Mouse (Mus musculus) neural tube, embryonic 11.5 days (tissue): ENCODE results near the gene Ntn5. TPM values are rescaled to one million over a fixed set of nuclear protein-coding genes. Genes with fewer than 3 reads are reported as not detected.

Experiments
- ATAC-seq: fragments of 200-750 bp; cut with Nextera tagmentation; 2 replicates; pipeline ENCODE4 v1.8.0; 2017; ENCODE audit warnings: moderate number of reproducible peaks, mild to moderate bottlenecking, moderate TSS enrichment, moderate library complexity; ENCODE audit not compliant: insufficient read depth, low FRiP score, low TSS enrichment
- DNase-seq: peaks from one replicate; pipeline ENCODE4 v3.0.0-alpha.2; 2015; ENCODE audit warnings: low spot score
- H3K27ac ChIP-seq: fragments of 300-500 bp; sonication (generic); 2 replicates; pipeline ENCODE4 v1.5.1; 2014; ENCODE audit warnings: low read depth, mild to moderate bottlenecking, low read length
- H3K27me3 ChIP-seq: fragments of 300-500 bp; sonication (generic); 2 replicates; pipeline ENCODE4 v1.6.1; 2014; ENCODE audit warnings: mild to moderate bottlenecking, low read length, mixed read lengths; ENCODE audit not compliant: control insufficient read depth, insufficient read depth
- H3K36me3 ChIP-seq: fragments of 300-500 bp; sonication (generic); 2 replicates; pipeline ENCODE4 v1.6.1; 2014; ENCODE audit warnings: mild to moderate bottlenecking, low read length, moderate library complexity, mixed read lengths; ENCODE audit not compliant: control insufficient read depth, insufficient read depth
- H3K4me1 ChIP-seq: fragments of 300-500 bp; sonication (generic); 2 replicates; pipeline ENCODE4 v1.6.1; 2014; ENCODE audit warnings: low read length, mixed read lengths; ENCODE audit not compliant: control insufficient read depth, insufficient read depth
- H3K4me2 ChIP-seq: fragments of 300-500 bp; sonication (generic); 2 replicates; pipeline ENCODE4 v1.6.1; 2014; ENCODE audit warnings: low read depth, mild to moderate bottlenecking, moderate library complexity
- H3K4me3 ChIP-seq: fragments of 300-500 bp; sonication (generic); 2 replicates; pipeline ENCODE4 v1.5.1; 2014; ENCODE audit warnings: low read depth, low read length
- H3K9ac ChIP-seq: fragments of 300-500 bp; sonication (generic); 2 replicates; pipeline ENCODE4 v1.6.1; 2014; ENCODE audit warnings: mild to moderate bottlenecking, low read length
- H3K9me3 ChIP-seq: fragments of 300-500 bp; sonication (generic); 2 replicates; pipeline ENCODE4 v1.6.1; 2016; ENCODE audit warnings: low read length; ENCODE audit not compliant: control insufficient read depth
- WGBS: fragments of 180-500 bp; shearing (Covaris S2); extraction: QIAGEN DNeasy Blood & Tissue Kit; methylation state at CpG from one replicate; pipeline ENCODE4 v1.1.7; 2014; 5-methylcytosine and 5-hydroxymethylcytosine counted together
- polyA plus RNA-seq: library from polyadenylated mRNA; unstranded; fragments of >200 nt; fragmentation: Nextera tagmentation; extraction: Ambion mirVana; gene quantifications from 2 replicates; pipeline ENCODE4 v1.2.1, GENCODE M21; 2014

The Ntn5 gene
- 1.1 and 1.4 TPM in 2 replicates for polyA plus RNA-seq

- Histone ChIP-seq H3K27me3 (no peaks in the 10 kb centered on the region), H3K4me3 (no peak within 1 kb of the TSS), H3K9ac (no peak within 1 kb of the TSS), H3K9me3 (no peaks in the 10 kb centered on the region), H3K36me3 (no peaks in the 10 kb centered on the region), H3K27ac (0 out of 2 replicates have a peak within 1 kb of the TSS, but pooled peaks have one; percentile 4), H3K4me1 (peaks cover 15% of the 10 kb centered on the region), H3K4me2 (no peak within 1 kb of the TSS; the same call in 1 of the 2 replicates)
- ATAC-seq (no peak), DNase-seq (no peak)
- 77% methylated on average over 7 of the region's 7 CpGs for WGBS
These were observed at the start of gene Ntn5 for GRCm38 (mm10) chr7:45683396-45684050. Gene Ntn5, plus strand, starts transcription at chr7:45684022.

DNA sequence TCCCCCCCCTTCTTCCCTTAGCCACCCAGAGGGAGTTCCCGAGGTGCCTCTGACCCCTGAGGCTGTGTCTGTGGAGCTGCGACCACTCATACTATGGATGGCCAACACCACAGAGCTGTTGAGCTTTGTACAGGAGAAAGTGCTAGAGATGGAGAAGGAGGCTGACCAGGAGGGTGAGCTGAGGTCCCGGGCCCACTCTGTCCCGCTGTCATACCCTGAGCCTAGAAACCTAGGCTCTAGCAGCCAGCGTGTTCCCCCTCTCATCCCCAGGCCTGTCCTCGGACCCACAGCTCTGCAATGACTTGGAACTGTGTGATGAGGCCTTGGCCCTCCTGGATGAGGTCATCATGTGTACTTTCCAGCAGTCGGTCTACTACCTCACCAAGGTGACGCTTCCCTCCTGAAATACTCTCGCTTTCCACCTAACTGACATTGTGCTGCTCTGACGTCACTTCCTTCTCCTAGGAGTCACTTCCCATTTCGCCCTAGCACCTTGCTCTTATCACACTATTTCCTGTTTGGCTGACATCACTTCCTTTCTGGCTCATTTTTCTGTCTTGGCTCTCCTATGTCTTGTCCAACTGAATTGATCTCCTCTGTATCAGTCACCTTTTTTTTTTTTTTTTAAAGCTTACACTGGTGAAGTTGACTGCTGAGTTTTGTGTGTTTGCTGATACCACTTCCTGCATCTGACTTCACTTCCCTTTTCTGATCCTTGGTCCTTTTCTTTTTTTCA, 48.7 kb upstream of the Ntn5 start:
- Histone ChIP-seq H3K4me1 (peaks cover 3% of the 10 kb centered on the region; the same call in 1 of the 2 replicates), H3K27ac (no peak overlapping the region), H3K9me3 (no peaks in the 10 kb centered on the region), H3K9ac (no peak overlapping the region), H3K27me3 (peaks cover 3% of the 10 kb centered on the region; the same call in 1 of the 2 replicates), H3K4me2 (no peak overlapping the region), H3K4me3 (no peak overlapping the region), H3K36me3 (peaks cover 2% of the 10 kb centered on the region; the same call in 1 of the 2 replicates)
- 93% methylated on average over 11 of the region's 11 CpGs for WGBS
- no peak for DNase-seq
- ATAC-seq, result no peak

DNA sequence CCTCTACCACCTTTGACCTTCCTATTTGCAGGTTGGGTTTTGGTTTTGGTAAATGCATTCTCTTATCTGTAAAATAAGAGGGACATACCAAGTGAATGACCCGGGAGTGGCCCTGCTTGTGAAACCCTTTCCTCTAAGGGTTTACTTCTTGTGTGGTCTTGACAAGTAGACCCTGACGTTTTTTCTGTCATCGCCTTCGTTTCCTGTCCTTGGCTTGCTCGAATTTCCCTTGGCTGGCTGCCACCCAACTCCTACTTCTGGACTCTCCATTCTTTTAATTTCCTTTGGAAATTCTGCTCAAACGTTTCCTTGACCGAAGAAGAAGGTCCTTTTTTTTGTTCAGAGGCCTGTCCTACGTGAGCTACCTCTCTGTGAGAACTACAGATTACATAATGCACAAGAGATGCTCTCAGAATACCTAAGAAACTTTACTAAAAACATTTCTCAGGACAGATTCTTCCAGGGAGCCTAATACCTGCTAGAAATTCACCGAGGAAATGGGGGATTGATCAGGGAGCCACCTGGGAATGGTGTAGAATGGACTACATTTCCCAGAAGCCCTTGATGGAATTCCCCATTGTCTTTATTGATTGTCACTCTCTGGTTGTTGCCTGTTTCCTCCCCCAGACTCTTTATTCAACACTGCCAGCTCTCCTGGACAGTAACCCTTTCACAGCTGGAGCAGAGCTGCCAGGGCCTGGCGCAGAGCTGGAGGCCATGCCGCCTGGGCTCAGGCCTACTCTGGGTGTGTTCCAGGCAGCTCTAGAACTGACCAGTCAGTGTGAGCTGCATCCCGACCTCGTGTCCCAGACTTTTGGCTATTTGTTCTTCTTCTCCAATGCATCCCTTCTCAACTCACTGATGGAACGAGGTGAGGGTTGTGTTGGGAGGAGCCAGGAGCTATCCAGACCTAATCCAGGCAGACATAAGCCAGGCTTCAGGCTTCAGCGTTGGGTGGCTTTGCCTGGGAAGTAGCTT, 47.8 kb upstream of the Ntn5 start:
- Histone ChIP-seq H3K27ac (no peak overlapping the region), H3K4me3 (no peak overlapping the region), H3K27me3 (peaks cover 3% of the 10 kb centered on the region; the same call in 1 of the 2 replicates), H3K9me3 (no peaks in the 10 kb centered on the region), H3K4me2 (no peak overlapping the region), H3K36me3 (peaks cover 2% of the 10 kb centered on the region; the same call in 1 of the 2 replicates), H3K4me1 (peaks cover 3% of the 10 kb centered on the region; the same call in 1 of the 2 replicates), H3K9ac (no peak overlapping the region)
- WGBS, result 86% methylated on average over 15 of the region's 15 CpGs
- ATAC-seq, result no peak
- DNase-seq, result no peak

DNA sequence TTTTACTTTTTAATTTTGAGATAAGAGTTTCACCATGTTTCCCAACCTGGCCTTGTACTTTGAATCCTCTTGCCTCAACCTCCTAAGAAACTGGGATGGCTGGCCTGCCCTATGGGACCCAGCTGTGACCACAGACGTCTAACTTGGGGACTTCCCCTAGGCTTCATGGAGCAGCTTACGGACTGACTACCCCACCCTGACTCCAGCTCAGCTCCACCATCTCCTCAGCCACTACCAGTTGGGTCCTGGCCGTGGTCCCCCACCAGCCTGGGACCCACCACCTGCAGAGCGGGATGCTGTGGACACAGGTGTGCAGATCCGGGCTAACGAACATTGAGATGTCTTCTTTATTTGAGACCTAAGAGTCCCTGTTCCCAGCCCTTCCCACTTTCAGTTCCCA, 46.1 kb upstream of the Ntn5 start:
- peaks cover 8% of the 10 kb centered on the region; the same call in 1 of the 2 replicates for H3K4me1 ChIP-seq
- no peak overlapping the region; the same call in 1 of the 2 replicates for H3K9ac ChIP-seq
- no peak overlapping the region for H3K4me3 ChIP-seq
- H3K36me3 ChIP-seq, result peaks cover 2% of the 10 kb centered on the region; the same call in 1 of the 2 replicates
- peaks cover under 1% of the 10 kb centered on the region; the same call in 1 of the 2 replicates for H3K27me3 ChIP-seq
- ATAC-seq (no peak), DNase-seq (no peak)
- WGBS, result 94% methylated on average over 6 of the region's 6 CpGs
- no peak overlapping the region for H3K27ac ChIP-seq
- no peak overlapping the region for H3K4me2 ChIP-seq
- H3K9me3 ChIP-seq, result no peaks in the 10 kb centered on the region

DNA sequence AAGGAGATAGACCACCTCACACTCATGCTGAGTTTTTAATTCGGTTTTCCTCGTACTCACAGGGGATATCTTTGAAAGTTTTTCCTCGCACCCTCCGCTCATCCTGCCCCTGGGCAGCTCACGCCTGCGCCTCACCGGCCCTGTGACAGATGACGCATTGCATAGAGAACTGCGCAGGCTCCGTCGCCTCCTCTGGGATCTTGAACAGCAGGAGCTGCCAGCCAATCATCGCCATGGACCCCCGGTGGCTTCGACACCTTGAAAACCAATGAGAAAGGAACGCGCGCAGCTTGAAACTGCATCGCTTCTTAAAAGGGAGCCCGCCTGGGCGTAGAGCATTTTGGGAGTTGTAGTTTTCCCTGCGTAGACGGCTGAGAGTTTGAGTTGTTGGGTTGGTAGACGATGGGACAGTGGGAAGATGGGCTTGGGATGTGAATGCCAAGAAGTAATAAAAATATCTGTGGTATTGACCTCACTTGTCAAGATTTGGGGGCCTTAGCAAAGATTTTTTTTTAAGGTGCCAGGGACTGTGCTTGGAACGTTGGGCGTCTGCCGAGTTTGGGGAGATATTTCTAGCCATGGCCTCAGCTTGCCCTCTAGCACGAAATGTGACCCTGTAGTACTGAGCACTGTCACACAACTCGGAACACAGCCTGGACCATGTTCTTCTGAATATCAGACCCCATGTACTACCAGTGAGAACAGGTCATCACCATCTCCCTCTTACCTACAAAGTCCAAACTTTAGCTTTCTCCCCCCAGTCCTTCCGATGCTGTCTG, 45.0 kb upstream of the Ntn5 start:
- H3K9me3 ChIP-seq, result no peaks in the 10 kb centered on the region
- H3K27me3 ChIP-seq, result no peaks in the 10 kb centered on the region
- DNase-seq (peak; percentile 97), ATAC-seq (peak; percentile 78)
- peak overlapping the region; percentile 36 for H3K4me2 ChIP-seq
- H3K4me1 ChIP-seq, result peaks cover 10% of the 10 kb centered on the region; the same call in 1 of the 2 replicates
- no peak overlapping the region for H3K27ac ChIP-seq
- peaks cover 2% of the 10 kb centered on the region; the same call in 1 of the 2 replicates for H3K36me3 ChIP-seq
- H3K4me3 ChIP-seq, result peak overlapping the region; percentile 13; the same call in 1 of the 2 replicates
- WGBS, result 16% methylated on average over 29 of the region's 29 CpGs
- peak overlapping the region; percentile 37; the same call in 1 of the 2 replicates for H3K9ac ChIP-seq

GRCm38 (mm10) chr7:45639561-45640027, 44.2 kb upstream of the Ntn5 start, which contains the start of gene Mamstr:
Gene Mamstr, plus strand, starts transcription at chr7:45639977.
- DNase-seq (peak; percentile 40), ATAC-seq (no peak)
- Histone ChIP-seq H3K9ac (no peak within 1 kb of the TSS), H3K36me3 (peaks cover 2% of the 10 kb centered on the region; the same call in 1 of the 2 replicates), H3K4me3 (no peak within 1 kb of the TSS), H3K27me3 (no peaks in the 10 kb centered on the region), H3K4me2 (no peak within 1 kb of the TSS), H3K4me1 (peaks cover 14% of the 10 kb centered on the region), H3K27ac (0 out of 2 replicates have a peak within 1 kb of the TSS, but pooled peaks have one; percentile 17), H3K9me3 (no peaks in the 10 kb centered on the region)
- 21% methylated on average over 19 of the region's 19 CpGs for WGBS

DNA sequence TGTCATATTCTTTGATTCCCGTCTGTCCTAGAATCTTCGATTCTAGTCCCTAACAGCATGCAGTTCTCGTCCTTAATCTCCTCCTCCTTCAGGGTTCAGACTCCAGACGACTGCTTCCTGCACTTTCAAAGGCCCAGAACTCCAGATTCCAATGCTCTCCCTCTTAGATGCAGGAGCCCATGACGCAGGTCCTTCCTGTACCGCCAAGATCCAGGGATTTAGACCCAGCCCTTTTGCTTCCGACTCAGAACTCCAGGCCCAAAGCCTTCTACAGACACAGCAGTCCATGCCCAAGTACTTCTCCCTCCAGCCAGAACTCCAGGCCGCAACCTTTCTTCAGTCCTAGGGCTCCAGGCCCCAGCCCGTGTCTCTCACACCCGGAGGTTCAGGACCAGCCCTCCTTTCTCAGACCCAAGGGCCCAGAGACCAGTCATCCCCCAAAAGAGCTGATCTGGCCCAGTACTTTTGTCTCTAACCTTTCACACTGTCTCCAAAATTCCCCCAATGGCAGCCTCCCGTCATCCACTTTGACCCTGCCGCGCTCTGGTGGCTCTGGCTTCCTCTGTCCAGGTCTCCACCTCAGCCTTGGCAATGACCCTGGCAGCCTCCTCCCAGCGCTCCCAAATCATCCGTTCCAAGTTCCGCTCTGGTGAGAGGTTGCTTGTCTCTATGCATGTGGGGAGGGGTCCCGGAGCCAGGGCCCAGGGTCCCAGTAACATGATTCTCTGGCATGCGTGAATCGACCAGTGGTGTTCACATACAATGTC, 43.4 kb upstream of the Ntn5 start:
- H3K4me1 ChIP-seq, result peaks cover 19% of the 10 kb centered on the region
- WGBS, result 75% methylated on average over 19 of the region's 19 CpGs
- peaks cover 2% of the 10 kb centered on the region; the same call in 1 of the 2 replicates for H3K36me3 ChIP-seq
- no peaks in the 10 kb centered on the region for H3K9me3 ChIP-seq
- H3K27ac ChIP-seq, result 0 out of 2 replicates have a peak overlapping the region, but pooled peaks have one; percentile 17
- no peaks in the 10 kb centered on the region for H3K27me3 ChIP-seq
- H3K4me3 ChIP-seq, result no peak overlapping the region
- H3K4me2 ChIP-seq, result no peak overlapping the region
- no peak overlapping the region for H3K9ac ChIP-seq
- ATAC-seq (no peak), DNase-seq (no peak)
